Mouse (Mus musculus) intestine, embryonic 16.5 days (tissue): ENCODE measurements around the gene Sept11. TPM values are rescaled to one million over a fixed set of nuclear protein-coding genes. Genes with fewer than 3 reads are reported as not detected.

Experiments used
- ATAC-seq: fragments of 200-750 bp; cut with Nextera tagmentation; 2 replicates; pipeline ENCODE4 v1.8.0; 2017; ENCODE audit warnings: moderate TSS enrichment, moderate library complexity
- H3K27ac ChIP-seq: fragments of 300-500 bp; sonication (generic); 2 replicates; pipeline ENCODE4 v1.5.1; 2014; ENCODE audit warnings: mild to moderate bottlenecking, low read length
- H3K27me3 ChIP-seq: fragments of 300-500 bp; sonication (generic); replicated peaks from 2 replicates; pipeline ENCODE4 v1.6.1; 2014; ENCODE audit warnings: low read length, control low read depth, mixed read lengths; ENCODE audit not compliant: control insufficient read depth, insufficient read depth
- H3K36me3 ChIP-seq: fragments of 300-500 bp; sonication (generic); 2 replicates; pipeline ENCODE4 v1.6.1; 2014; ENCODE audit warnings: low read length, control low read depth; ENCODE audit not compliant: control insufficient read depth, insufficient read depth
- H3K4me1 ChIP-seq: fragments of 300-500 bp; sonication (generic); 2 replicates; pipeline ENCODE4 v1.6.1; 2014; ENCODE audit warnings: low read length, control low read depth, mixed read lengths; ENCODE audit not compliant: control insufficient read depth, insufficient read depth
- H3K4me2 ChIP-seq: fragments of 300-500 bp; sonication (generic); 2 replicates; pipeline ENCODE4 v1.6.1; 2014; ENCODE audit warnings: low read depth, low read length, control low read depth
- H3K4me3 ChIP-seq: fragments of 300-500 bp; sonication (generic); 2 replicates; pipeline ENCODE4 v1.5.1; 2014; ENCODE audit warnings: mild to moderate bottlenecking, low read length
- H3K9ac ChIP-seq: fragments of 300-500 bp; sonication (generic); 2 replicates; pipeline ENCODE4 v1.6.1; 2014; ENCODE audit warnings: low read depth, low read length
- H3K9me3 ChIP-seq: fragments of 300-500 bp; sonication (generic); 2 replicates; pipeline ENCODE4 v1.6.1; 2016; ENCODE audit warnings: low read length, control low read depth; ENCODE audit not compliant: control insufficient read depth
- WGBS: fragments of 180-500 bp; shearing (Covaris S2); extraction: QIAGEN DNeasy Blood & Tissue Kit; methylation state at CpG from one replicate; pipeline ENCODE4 v1.1.7; 2014; 5-methylcytosine and 5-hydroxymethylcytosine counted together
- polyA plus RNA-seq: library from polyadenylated mRNA; unstranded; fragments of >200 nt; fragmentation: Nextera tagmentation; extraction: Ambion mirVana; gene quantifications from 2 replicates; pipeline ENCODE4 v1.2.1, GENCODE M21; 2015

Gene Sept11
- polyA plus RNA-seq, 1 experiment from 2014 or later: 116 TPM

GRCm38 (mm10) chr5:93117648-93118047 is 24.4 kb downstream of the Sept11 start:
- Histone ChIP-seq H3K9me3 (no peaks in the 10 kb centered on the region), H3K27me3 (no peaks in the 10 kb centered on the region), H3K9ac (no peak overlapping the region), H3K4me2 (no peak overlapping the region), H3K36me3 (no peaks in the 10 kb centered on the region), H3K4me3 (no peak overlapping the region), H3K4me1 (peaks cover 23% of the 10 kb centered on the region), H3K27ac (no peak overlapping the region)
- 81% methylated on average over 8 of the region's 8 CpGs for WGBS
- no peak for ATAC-seq

GRCm38 (mm10) chr5:93121660-93122059 is 28.4 kb downstream of the Sept11 start:
- 0 out of 2 replicates have a peak, but pooled peaks have one; percentile 16 for ATAC-seq
- Histone ChIP-seq H3K4me3 (no peak overlapping the region), H3K36me3 (no peaks in the 10 kb centered on the region), H3K4me1 (peaks cover 50% of the 10 kb centered on the region), H3K9ac (no peak overlapping the region), H3K9me3 (no peaks in the 10 kb centered on the region), H3K27ac (peak overlapping the region; percentile 17; the same call in 1 of the 2 replicates), H3K4me2 (no peak overlapping the region), H3K27me3 (no peaks in the 10 kb centered on the region)
- WGBS: 60% methylated on average over 8 of the region's 8 CpGs

- H3K4me3 ChIP-seq: no peak overlapping the region
- H3K9me3 ChIP-seq: no peaks in the 10 kb centered on the region
- H3K4me2 ChIP-seq: no peak overlapping the region
- H3K27ac ChIP-seq: peak overlapping the region; percentile 58
- no peaks in the 10 kb centered on the region for H3K27me3 ChIP-seq
- no peak overlapping the region for H3K9ac ChIP-seq
- no peaks in the 10 kb centered on the region for H3K36me3 ChIP-seq
- 43% methylated on average over 9 of the region's 9 CpGs for WGBS
- no peak for ATAC-seq
- peaks cover 72% of the 10 kb centered on the region for H3K4me1 ChIP-seq
These were observed 31.0 kb downstream of the Sept11 start for GRCm38 (mm10) chr5:93124031-93124826.

- no peaks in the 10 kb centered on the region for H3K9me3 ChIP-seq
- H3K36me3 ChIP-seq: no peaks in the 10 kb centered on the region
- H3K27ac ChIP-seq: no peak overlapping the region
- H3K4me2 ChIP-seq: no peak overlapping the region
- H3K9ac ChIP-seq: no peak overlapping the region
- no peaks in the 10 kb centered on the region for H3K27me3 ChIP-seq
- 92% methylated on average over 6 of the region's 6 CpGs for WGBS
- no peak overlapping the region for H3K4me3 ChIP-seq
- peaks cover 83% of the 10 kb centered on the region for H3K4me1 ChIP-seq
- no peak for ATAC-seq
These were observed 32.1 kb downstream of the Sept11 start for GRCm38 (mm10) chr5:93125325-93125724.

- H3K4me1 ChIP-seq: peaks cover 85% of the 10 kb centered on the region
- 53% methylated on average over 12 of the region's 12 CpGs for whole genome bisulfite sequencing
- no peak overlapping the region for H3K4me2 ChIP-seq
- ATAC-seq: no peak
- H3K9ac ChIP-seq: no peak overlapping the region
- no peaks in the 10 kb centered on the region for H3K9me3 ChIP-seq
- no peak overlapping the region for H3K27ac ChIP-seq
- H3K4me3 ChIP-seq: no peak overlapping the region
- H3K27me3 ChIP-seq: no peaks in the 10 kb centered on the region
- no peaks in the 10 kb centered on the region for H3K36me3 ChIP-seq
These were observed 33.1 kb downstream of the Sept11 start for GRCm38 (mm10) chr5:93126222-93126929.

- peak overlapping the region; percentile 59 for H3K27ac ChIP-seq
- WGBS: 66% methylated on average over 4 of the region's 4 CpGs
- H3K4me2 ChIP-seq: no peak overlapping the region
- H3K27me3 ChIP-seq: no peaks in the 10 kb centered on the region
- H3K9me3 ChIP-seq: no peaks in the 10 kb centered on the region
- ATAC-seq: no peak
- peaks cover 87% of the 10 kb centered on the region for H3K4me1 ChIP-seq
- H3K4me3 ChIP-seq: no peak overlapping the region
- no peaks in the 10 kb centered on the region for H3K36me3 ChIP-seq
- no peak overlapping the region for H3K9ac ChIP-seq
These were observed 33.8 kb downstream of the Sept11 start for GRCm38 (mm10) chr5:93126930-93127562.

- Histone ChIP-seq H3K27me3 (no peaks in the 10 kb centered on the region), H3K4me3 (no peak overlapping the region), H3K9me3 (no peaks in the 10 kb centered on the region), H3K36me3 (no peaks in the 10 kb centered on the region), H3K4me1 (peaks cover 87% of the 10 kb centered on the region), H3K9ac (no peak overlapping the region), H3K27ac (peak overlapping the region; percentile 59), H3K4me2 (no peak overlapping the region)
- ATAC-seq: peak; percentile 66
- 18% methylated on average over 3 of the region's 3 CpGs for WGBS
These were observed 34.5 kb downstream of the Sept11 start for GRCm38 (mm10) chr5:93127722-93128121.

- Histone ChIP-seq H3K9me3 (no peaks in the 10 kb centered on the region), H3K4me3 (no peak overlapping the region), H3K27me3 (no peaks in the 10 kb centered on the region), H3K9ac (no peak overlapping the region), H3K36me3 (no peaks in the 10 kb centered on the region), H3K4me2 (no peak overlapping the region), H3K4me1 (peaks cover 78% of the 10 kb centered on the region), H3K27ac (peak overlapping the region; percentile 88)
- ATAC-seq: peak; percentile 39
- WGBS: 65% methylated on average over 3 of the region's 3 CpGs
These were observed 35.5 kb downstream of the Sept11 start for GRCm38 (mm10) chr5:93128765-93129164.

- ATAC-seq: peak; percentile 59
- Histone ChIP-seq H3K4me3 (no peak overlapping the region), H3K4me2 (no peak overlapping the region), H3K9me3 (no peaks in the 10 kb centered on the region), H3K27me3 (no peaks in the 10 kb centered on the region), H3K27ac (peak overlapping the region; percentile 88), H3K4me1 (peaks cover 67% of the 10 kb centered on the region), H3K9ac (0 out of 2 replicates have a peak overlapping the region, but pooled peaks have one; percentile 6), H3K36me3 (no peaks in the 10 kb centered on the region)
- 7% methylated on average over 4 of the region's 4 CpGs for WGBS
These were observed 36.7 kb downstream of the Sept11 start for GRCm38 (mm10) chr5:93129953-93130352.
